Mouse (Mus musculus): ENCODE measurements around the gene Clhc1.
"Not testable (repeated sequence)": the region's sequence is repeated elsewhere in the genome, so short reads cannot be mapped to it uniquely, and the experiment has no call there.

The Clhc1 gene

DNA sequence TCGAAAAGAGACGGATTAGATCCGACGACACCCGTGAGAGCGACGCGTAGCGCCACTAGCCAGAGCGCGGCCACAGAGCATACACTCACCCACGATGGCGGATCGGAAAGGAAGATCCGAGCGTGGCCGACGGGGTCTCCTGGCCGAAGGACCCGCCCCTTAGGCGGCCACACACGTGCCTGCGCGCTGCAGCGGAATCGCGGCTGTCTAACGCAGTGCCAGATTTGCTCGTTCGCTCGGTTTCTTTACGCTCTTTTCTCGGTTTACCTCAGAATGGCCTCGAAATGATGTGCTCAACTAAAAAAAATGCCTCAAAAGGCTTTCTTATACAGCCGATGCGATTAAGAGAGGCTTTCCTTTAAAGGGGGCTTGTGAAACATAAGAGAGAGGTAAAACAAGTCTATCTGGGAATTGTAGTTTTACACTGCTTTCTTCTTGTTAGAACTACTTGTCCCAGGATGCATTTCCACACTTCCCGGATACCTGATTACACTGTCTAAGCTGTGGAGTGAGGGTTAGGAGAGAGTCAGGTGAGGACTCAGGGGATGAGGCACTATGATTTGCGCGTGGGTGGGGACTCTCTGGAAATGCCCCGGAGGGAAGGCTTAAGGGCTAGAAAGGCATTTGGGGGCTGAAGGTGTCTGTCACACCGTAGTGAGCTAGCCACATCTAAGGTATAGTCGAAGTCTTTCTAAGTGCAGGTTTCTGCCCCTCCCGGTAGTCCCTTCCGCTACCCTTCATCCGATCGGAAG is at the start of gene Clhc1, which contains the start of gene Rps27a:
Clhc1 (plus strand) TSS at position 199 of the 752 bp plus-strand sequence.
Rps27a (minus strand) TSS at position 358 of the 752 bp plus-strand sequence.
- peak; percentile 95 for DNase-seq (ENCODE audit: extremely low read depth, low read depth)

DNA sequence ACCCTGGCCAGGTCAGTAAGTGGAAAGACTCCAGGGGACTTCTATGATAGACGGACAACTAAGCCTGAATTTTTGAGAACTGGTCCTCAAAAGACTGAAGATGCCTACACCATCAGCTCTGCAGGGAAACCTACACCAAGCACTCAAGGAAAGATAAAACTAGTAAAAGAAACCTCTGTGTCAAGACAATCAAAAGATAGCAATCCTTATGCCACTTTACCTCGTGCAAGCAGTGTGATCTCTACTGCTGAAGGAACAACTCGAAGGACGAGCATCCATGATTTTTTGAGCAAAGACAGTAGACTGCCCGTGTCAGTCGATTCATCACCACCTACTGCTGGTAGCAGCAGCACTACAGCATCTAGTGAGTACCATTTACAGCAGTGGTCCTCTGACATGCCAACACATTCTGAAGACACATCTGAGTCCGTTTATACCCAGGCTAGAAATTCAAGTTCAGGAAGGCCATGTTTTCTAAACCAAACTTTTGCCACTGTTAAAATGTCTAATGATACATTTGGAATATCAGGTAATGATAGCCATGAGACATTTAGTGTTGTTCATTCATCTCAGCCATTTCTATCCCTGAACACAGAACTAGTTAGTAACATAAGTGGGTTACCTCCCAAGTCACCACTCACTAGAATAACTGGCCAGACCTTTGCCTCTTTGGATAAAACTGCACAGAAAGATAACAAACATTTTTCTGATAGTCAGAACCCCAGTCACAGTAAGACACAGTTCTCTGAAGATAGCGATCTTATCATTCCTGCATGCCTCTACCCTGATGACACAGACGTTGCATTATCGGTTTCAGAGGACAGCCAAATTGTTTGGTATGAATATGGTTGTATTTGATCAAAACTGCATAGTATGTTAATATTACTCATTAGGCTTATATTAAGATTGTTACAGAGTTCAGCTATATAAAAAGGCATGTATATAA is 43.5 kb upstream of the Clhc1 start:
- DNase-seq (ENCODE audit: extremely low read depth, low read depth): no peak

DNA sequence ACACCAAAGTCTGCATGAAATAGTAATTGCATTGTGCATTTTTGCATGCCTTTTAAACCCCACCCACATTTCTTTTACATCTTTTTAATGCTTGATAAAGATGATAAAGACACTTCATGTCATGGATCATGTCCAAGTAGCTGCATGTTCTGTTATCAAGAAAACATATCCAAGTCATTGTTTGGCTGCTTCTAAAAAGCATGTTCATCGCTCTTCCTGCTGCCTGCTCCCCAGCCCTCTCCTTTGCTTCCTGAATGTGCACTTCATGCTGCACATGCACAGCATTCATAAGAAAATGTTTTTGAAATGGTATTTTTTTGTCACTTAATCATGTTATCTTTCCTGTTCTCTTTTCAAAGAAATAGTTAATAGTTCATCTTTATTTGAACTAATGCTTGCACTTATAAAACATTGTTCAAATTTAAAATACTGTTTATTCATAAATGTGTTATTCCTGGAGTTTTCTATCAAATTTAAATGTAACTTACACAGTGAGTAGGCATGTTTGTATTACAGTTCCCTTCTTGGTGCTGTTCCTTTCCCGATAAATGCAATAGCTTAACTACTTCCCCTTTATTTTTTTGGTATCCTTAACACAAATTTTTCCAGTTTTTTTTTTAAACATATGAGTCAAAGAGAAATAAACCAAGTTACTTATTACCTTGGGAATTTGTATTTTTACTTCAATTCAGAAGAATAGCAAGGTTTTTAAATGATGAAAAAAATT is 42.7 kb upstream of the Clhc1 start:
- no peak for DNase-seq (ENCODE audit: extremely low read depth, low read depth)

DNA sequence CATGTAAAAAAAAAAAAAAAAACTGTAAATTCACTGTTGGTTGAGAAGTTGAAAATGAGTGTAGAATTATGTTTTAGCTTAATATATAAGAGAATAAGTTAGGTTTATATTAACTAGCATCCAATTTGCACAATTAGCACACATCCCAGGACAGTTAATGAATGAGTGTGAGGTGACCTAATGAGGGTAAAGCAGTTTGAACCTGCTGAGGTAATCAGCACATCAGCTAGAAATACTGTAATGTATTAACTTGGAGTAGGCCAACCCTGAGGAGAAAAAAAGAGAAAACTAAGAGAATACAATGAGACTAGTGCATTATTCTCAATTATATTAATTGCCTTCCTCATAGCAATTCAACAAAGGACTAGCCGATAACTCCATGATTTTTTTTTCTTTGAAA is 38.3 kb upstream of the Clhc1 start:
- no peak for DNase-seq (ENCODE audit: extremely low read depth, low read depth)

DNA sequence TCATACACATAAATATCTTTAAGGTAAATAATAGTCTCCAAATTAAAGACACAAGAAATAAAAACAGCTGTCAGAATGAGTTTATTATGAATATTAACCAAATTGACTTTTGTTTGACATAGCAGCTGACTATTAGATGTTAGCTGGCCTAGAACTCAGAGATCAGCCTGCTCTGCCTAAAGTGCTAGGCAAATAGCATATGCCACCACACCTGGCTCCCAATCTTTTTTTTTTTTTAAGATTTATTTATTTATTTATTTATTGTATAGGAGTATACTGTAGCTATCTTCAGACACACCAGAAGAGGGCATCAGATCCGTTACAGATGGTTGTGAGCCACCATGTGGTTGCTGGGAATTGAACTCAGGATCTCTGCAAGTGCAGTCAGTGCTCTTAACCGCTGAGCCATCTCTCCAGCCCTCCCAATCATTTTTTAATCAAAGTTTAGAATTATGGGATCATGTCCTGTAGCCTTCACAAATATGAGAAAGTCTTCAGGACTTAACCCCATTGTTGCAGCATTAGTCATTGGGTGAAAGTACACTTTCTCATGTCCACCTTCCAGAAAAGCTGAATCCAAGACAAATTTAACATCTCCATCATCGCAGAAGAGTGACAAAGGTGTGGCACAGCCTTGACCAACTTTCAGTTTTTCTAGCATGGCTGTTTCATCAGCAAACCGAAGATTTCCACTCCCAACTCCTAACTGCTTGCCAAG is 34.8 kb upstream of the Clhc1 start:
- DNase-seq (ENCODE audit: extremely low read depth, low read depth): no peak

DNA sequence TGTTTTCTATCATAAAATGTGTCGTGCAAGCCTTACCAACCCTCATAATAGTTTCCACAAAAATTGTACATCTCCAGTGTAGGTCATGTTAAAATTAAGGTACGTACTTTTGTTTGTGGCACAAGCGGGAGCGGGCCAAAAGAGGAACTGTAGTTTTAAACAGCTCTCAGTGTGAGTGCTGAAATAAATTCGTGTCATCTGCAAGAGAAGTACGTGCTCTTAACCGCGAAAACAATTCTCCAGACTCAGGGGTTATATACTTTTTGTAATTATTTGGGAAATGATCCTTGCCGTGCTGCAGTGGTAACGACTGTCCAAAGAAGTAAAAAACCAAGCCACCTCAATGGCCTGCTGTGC is 33.4 kb upstream of the Clhc1 start:
- peak; percentile 71 for DNase-seq (ENCODE audit: extremely low read depth, low read depth)

DNA sequence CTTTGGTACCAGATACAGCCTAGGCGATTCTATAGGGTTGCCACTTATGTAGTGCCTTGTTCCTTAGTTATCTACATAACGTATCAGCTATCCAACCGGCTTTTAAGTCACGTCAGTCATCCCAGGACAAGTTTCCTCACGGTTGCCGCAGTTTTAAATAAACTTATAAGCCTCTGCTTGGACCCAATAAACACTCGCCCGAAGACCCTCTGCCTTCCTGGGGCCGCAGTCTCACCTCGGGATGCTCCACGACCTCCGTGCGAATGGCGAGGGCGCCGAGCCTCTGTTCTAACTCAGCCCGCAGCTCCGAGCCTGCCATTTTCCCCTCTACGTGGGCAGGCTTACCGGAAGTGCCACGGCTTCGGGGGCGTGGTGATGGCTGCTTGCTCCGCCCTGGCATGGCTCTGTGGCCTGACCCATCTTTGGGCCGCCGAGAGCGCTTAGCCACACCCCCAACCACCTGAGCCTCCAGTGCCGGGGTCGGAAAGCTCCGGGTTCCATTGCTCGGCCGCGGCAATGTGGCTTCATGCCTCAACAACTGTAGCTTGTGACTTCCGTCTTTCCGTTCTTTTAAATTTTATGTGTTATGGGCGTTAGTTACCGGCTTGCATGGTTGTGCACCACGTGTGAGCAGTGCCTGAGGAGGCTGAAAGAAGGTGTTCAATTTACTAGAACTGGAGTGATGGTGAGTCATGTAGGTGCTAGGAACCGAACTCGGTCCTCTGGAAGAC is 32.9 kb upstream of the Clhc1 start, which contains the start of gene Prorsd1:
Prorsd1 (minus strand) TSS at position 352 of the 731 bp plus-strand sequence.
- peak; percentile 87 for DNase-seq (ENCODE audit: extremely low read depth, low read depth)

DNA sequence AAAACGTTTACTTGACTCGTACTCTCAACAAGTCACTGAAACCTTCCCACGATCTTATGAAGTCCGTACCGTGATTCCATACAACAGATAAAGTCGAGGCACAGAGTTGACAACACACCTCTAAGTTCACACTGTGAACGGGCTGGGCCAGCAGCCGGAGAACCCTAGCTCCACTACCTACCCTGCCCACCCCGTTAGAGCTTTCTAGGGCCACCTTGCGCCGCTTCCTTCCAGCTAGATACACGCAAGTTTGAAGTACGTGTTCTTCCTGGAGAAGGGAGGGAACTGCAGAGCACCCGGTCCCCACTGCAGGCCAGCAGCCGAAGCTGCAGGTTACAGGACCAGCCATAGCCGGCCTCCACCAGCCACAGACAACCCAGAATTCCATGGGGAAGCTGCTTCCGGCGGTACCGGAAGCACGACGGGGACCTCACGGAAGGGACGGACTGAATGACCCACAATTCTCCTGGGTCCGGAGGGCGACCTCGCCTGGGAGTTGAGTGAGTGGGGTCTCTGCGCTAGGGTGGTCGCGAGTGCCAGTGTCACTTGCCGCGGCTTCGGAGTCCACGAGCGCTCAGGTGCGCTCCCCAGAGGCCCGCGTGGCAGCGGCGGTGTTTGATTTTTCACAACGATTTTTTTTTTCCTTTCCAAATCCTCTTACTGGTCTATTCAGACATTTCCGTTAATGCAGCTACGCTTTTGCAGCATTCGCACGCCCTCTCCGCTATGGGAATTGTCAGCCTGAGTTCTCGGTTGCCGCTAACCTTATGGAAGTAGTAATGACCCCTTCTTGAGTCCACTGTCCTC is 21.6 kb upstream of the Clhc1 start, which contains the start of gene Mtif2:
Mtif2 (plus strand) TSS at position 421 of the 807 bp plus-strand sequence.
- DNase-seq (ENCODE audit: extremely low read depth, low read depth): peak; percentile 74

DNA sequence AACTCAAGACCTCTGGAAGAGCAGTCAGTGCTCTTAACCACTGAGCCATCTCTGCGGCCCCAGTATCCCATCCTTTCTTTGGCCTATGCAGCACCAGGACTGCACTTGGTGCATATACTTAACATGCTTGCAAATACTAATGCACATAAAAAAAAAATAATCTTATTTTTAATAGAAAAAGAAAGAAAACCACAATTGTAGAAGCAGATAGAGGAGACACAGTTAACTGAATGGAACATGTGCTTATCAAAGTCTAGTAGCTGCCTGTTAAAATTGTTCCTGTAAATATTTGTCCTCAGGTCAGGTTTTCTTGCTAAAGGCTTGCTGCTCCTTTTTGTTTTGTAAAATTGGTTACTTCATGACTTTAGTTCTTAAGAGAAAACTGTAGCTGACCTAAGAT is 9.5 kb upstream of the Clhc1 start:
- DNase-seq (ENCODE audit: extremely low read depth, low read depth): no peak

DNA sequence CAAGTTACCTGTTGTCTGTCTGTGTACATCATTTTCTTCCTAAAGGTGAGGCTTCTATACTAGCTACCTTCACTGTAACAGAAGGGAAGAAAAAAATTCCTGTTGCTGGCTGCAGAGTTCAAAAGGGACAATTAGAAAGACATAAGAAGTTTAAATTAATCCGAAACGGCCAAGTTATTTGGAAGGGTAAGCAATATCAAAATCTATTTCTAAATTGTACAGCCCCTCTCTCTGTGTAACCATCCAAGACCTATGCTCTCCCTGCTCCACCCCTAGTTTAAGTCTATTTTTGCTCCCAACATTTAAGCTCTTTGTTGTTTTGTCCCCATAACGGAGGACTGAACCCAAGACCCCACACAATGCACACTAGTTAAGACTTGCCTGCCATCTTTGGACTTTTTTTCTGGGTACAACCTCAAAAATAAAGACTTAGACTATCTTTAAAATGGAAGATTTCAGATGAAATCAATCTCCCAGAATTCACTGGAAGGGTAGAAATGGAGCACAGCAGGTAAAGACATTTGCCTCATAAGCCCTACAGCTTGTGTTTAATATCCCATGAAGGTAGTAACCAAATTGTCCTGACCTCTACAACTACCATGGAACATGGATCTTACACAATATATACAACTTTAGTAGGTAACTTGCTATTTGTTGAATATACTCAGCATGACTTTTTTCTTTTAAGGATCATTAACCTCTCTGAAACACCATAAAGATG is 3.4 kb upstream of the Clhc1 start:
- DNase-seq (ENCODE audit: extremely low read depth, low read depth): no peak

DNA sequence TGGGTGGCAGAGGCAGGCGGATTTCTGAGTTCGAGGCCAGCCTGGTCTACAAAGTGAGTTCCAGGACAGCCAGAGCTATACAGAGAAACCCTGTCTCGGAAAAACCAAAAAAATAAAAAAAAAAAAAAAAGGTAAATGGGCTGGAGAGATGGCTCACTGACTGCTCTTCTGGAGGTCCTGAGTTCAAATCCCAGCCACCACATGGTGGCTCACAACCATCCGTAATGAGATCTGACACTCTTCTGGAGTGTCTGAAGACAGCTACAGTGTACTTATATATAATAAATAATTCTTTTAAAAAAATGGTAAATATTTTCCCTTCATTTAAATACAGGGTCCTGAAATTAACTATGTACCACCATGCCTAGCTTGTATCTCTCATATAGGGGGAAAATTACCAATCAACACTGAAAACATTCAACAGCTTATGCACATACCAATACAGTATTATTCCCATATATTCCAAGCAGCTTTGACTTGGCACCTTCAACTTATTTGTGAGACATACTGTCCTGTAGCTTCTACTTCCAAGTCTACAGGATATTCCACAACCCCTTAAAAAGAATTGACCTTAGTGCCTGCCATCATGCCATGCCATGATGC is 2.5 kb upstream of the Clhc1 start:
- DNase-seq (ENCODE audit: extremely low read depth, low read depth): not testable (repeated sequence)

DNA sequence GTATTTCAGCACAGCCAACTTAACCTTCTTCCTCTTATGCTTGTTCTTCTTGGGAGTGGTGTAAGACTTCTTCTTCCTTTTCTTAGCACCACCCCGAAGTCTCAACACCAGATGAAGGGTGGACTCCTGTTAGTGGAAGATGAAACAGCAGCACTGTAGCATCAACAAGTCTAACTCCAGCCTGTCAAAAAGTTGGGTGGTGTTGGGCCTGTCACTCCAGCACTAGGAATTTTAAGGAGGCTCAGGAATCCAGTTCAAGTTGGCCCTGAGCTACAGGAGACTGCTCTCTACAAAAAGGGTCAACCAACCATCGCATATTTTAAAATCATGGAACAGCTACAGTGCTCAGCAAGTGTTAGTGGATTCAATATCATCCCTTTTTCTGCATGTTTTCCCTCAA is 1.5 kb upstream of the Clhc1 start:
- not testable (repeated sequence) for DNase-seq (ENCODE audit: extremely low read depth, low read depth)

DNA sequence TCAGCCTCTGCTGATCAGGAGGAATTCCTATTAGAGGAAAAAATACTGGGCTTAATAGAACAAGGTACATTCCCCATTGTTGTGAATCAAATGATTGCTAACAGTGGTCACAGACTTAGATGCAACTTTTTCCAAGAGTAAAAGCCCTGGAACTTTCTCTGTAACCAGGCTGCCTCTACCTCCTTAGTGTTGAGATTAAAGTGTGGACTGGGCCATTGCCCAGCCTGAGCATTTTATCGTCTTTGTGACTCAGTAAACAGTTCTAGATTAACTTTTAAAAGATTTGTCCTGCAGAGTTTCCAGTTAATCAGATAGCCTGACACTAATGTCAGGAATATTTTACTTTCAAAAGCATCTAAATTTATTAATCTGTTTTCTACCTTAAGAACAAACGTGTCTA is 988 bp upstream of the Clhc1 start:
- no peak for DNase-seq (ENCODE audit: extremely low read depth, low read depth)

DNA sequence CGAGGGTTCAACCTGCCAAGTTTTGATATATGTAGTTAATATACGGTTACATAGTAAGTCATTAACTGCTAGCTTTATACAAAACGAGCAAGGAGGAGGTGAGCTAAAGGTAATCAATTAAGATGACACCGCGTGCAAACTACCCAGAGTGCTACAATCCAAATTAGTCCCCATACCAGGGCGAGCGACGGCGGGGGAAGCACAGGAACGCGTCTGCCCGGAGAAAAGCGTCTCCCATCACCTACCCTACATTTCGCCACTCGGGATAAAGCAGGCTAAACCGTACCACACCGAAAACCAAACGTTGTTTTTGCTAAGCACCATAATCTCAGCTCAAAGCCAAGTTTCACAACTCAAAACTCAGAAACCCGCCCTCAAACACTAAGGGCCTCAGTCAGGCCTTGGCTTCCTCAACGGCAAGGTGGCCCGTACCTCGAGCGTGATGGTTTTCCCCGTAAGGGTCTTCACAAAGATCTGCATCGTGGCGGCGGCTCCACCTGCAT is 450 bp upstream of the Clhc1 start:
- no peak for DNase-seq (ENCODE audit: extremely low read depth, low read depth)

DNA sequence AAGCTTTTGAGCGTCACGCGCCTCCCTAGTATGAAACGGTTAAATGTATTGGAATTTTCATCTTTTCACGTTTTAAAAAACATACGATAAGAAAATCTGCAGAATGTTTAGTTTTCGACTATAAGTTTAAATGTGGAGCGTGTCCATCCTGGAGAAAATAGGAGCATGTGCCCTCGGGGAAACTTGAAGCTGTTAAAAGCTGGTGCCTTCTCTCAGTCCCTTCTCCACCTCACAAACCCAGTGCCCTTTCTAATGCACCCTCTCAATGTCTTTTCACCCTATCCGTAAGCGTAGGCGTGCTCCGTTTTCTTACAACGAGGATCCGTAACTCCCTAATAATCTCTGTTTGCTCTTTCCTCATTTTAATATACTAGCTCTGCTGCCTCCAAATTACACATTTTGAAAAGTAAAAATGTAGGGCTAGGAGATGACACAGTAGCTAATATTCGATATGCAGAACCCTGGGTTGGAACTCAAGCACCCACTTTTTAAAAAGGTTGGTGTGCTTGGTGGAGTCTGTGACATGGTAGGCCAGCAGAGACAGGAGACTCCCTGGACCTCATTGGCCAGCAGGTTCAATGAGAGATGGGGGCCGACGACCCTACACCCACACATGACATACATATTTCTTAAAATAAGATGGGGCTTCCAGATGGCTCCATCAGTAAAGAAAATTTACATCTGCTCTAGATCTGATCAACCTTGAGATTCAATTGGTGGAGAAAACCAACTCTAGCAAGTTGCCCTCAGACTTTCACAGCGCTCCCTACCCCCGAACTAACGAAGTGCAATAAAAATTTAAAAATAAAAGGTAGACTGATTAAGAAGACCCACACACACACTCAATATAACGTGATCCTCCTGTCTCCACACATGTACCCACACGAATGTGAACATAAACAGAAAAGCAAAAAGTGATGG is 1.0 kb downstream of the Clhc1 start:
- DNase-seq (ENCODE audit: extremely low read depth, low read depth): peak; percentile 44

DNA sequence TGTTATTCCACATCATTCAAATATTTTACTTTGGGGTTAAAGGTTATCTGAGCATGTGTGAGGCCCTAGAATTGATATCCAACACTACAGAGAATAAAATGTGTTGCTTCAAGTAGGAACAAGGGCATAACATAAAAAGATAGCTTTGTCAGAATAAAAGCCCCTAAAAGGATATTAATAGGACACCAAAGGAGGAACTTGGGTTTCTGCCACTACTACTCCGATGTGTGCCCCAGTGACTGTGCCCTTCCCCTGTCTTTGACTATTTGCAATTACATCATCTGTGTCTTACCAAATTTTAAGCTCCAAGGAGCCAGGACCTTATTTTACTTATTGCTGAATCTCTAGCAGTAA is 1.7 kb downstream of the Clhc1 start:
- DNase-seq (ENCODE audit: extremely low read depth, low read depth): peak; percentile 90

DNA sequence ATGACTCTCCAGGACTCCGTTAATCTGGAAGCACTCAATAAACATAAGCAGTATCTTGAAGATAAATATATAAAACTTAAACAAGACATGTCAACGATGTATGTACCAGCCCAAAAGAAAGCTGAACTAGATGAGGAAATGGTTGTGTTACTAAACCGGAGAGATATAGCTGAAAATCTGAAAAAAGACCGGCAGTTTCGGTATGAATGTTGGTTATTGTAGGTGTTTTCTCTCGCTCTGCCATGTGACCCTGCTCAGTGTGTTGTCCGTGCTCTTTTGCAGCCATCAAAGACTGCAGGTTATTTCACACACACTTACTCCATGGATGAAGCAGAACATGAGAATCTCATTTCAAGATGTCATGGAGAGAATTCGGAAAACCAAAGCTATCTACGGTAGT is 12.7 kb downstream of the Clhc1 start:
- no peak for DNase-seq (ENCODE audit: extremely low read depth, low read depth)

Measured in MEL-GATA-1-ER (cell line).